Mouse (Mus musculus) retina, postnatal 7 days (tissue): ENCODE measurements at regions not wholly inside any gene's neighbourhood (a gene's known extent, or its start where the extent isn't known, plus 50 kb on each side); places are given as distances from the start of the nearest gene placed in this dataset.
"Not testable (repeated sequence)": the region's sequence is repeated elsewhere in the genome, so short reads cannot be mapped to it uniquely, and the experiment has no call there.

ENCODE experiments used
- DNase-seq: peaks from one replicate; pipeline ENCODE4 v3.0.0-alpha.2; 2012; ENCODE audit warnings: low read depth, low spot score

DNA sequence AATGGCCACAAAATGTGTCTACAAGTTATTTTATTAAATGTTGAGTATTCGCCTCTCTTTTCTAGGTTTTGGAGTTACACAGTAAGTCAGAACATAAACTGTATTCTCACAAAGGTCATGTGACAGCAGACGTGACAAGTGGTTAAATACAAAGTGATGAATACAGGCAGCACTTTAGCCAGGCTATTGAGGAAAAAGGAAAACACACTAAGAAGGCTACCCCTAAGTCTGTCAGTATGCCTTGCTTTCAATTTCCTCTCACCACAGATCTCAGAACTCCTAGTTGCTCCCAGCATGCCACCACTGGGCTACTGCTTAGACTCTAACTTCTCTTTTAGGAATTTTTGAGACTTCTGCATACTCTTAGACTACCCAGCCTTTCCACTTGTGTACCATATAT, 297.9 kb upstream of the Pex5l start:
- DNase-seq: no peak

DNA sequence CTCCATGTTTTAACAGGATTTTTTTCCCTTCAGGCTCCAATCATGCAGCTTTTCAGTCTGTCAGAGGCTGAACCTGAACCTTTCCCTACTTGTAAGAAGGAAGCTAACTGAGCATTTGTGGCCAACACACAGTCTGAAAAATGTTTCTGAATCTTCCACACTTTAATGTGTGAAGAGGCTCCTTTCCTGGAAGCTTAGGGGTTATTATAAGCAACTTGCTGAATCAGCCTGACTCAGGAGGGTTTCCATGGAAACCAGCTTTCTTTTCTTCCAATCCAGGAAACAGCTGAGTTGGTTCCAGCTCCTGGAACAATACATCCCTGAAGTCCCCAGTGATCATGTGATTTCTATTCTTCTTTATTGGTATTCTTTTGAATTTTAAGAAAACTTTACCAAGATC, 297.5 kb upstream of the Pex5l start:
- DNase-seq: no peak

DNA sequence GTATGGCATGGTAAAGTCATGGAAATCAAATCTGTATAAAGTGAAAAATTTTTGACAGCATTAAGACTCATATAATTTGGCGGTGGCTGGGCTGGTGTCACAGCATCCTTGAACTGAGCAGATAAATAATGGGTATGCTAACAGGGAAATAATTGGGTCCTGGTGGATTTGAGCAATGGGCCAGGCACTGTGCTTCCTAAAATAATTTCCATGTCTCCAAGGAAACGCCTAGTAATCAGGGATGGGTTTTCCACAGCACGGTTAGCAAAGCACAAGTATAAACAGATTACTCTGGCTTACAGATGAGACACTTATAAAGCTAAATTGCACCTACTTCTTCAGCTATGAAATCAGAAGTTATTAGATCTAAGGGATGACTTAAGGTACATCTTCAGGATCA, 273.9 kb upstream of the Pex5l start:
- DNase-seq: no peak

DNA sequence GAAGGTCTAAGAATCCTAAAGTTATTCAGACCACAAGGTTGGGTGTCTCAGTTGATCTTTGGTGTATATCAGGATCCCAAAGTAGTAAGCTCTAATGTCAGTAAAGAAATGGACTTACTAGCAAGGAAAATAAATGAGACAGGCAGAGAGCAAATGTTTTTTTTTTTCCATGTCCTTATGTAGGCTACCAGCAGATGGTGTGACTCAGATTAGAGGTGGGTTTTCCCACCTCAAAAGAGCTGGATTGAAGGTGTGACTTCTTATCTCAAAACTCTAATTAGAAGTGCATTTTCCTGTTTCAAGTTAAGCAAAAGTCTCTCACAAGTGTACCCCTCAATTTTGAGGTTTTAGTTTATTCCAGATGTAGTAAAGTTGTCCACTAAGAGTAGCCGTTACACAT, 273.3 kb upstream of the Pex5l start:
- no peak for DNase-seq

DNA sequence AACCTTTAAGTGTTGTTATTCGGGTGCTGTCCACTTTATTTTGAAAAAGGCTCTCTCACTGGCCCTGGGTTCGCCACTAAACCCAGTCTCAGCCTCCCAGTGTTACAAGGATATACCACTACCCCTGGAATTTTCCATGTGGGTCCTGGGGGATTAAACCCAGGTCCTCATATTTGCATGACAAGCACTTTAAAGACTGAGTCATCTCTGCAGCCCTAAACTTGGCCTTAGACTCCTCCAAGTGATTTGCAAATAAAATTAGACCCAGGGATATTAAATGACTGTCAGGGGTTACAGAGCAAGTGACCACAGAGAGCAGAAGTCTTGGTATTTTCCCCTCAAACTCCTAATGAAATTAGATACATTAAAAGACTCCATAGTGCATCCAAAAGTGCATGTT, 258.9 kb upstream of the Pex5l start:
- no peak for DNase-seq

DNA sequence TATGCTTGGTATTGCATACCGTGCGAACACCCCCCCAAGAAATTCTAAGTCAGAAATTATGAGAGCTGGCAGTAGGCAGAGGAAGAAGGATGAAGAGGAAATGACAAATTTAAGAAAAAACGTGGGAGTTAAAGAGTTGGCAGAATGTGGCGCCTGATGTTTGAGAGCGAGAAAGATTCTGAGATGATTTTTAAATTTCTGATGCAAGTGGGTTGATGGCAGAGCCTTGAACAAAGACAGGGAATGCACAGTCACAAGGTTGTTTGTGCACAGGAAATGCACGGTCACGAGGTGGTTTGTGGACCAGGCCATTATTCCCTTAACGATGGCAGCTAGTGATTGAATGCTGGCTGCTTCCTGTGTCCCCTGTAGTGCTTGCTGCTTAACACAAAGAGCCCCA, 256.3 kb upstream of the Pex5l start:
- DNase-seq: no peak

DNA sequence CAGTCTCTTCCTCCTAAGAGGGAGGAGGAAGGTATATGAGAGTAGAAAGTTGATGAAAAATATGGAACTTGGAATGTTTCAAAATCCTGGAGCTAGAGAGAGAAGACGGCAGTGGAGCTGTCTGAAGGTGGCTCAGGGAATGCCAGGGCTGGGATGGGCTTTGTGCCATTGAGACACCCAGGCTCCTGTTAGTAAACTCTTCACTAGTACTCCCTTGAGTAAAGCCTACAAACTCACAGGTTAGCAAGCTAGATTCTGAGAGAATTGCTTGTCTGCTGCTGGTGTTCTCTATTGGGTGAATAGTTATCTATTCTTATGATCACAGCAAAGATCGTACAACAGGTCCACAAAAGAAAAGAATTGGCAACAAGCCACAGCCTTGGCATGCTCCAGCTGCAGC, 255.3 kb upstream of the Pex5l start:
- DNase-seq: no peak

DNA sequence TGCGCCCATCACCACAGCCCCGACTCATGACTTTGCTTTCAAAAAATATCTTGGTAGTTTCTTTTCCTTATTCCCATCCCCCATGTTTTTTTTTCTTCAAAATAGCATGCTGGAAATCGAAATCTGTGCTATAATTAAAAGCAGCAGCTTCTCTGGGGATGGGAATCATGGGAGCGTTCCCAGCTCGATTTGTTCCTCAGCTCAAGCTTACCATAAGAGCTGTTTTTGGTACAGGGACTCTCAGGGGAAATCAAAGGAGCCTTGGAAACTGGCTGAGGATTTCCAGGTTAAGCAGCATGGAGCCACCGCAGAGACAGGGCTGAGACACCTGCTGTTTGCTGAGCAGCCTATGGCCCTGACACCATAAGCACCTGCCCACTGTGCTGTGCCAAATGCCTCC, 254.2 kb upstream of the Pex5l start:
- no peak for DNase-seq

DNA sequence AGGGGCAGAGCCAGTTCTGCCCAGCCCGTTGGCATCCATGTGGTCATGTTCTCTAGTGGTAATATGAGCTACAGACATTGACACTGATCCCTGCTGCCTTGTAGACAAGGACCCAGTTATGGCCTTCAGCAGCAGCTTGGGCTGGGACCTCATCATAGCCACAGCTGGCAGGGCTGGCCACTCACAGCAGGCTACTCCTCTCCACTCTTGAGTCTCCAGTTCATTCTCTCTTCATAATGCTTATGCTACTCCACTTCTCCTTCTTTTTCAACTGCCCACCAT, 249.4 kb upstream of the Pex5l start:
- no peak for DNase-seq

DNA sequence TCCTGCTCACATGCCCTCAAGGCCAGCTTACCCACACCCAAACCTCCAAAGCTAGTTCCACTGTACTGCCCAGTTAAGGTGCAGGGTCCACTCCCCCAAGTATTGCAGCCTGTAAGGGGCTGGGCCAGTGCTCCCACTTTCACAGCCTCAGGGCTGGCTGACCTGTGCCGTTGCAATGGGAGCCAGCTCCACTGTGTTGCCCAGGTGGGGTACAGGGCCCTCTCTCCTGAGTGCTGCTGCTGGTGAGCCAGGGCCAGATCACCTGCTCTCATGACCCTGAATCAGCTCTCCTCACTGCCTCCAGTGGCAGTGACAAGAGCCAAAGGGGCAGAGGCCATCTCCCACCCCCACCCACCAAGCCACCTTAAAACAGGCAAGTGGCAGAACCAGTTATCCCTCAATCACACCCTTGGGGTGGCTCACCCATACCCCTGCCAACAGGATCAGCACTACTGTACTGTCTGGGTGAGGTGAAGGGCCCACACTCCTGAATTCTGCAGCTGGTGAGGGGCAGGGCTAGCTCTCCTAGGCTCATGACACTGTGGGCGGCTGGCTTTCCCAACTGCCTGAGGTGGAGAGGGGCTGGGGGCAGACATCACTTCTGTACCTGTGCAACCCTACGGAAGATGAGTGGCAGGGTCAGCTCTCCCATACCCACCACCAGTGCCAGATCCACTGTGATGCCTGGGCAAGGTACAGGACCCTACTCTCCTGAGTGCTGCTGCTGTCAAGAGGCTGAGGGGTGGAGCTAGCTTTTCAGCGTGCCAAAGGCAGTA, 248.9 kb upstream of the Pex5l start:
- DNase-seq: no peak

DNA sequence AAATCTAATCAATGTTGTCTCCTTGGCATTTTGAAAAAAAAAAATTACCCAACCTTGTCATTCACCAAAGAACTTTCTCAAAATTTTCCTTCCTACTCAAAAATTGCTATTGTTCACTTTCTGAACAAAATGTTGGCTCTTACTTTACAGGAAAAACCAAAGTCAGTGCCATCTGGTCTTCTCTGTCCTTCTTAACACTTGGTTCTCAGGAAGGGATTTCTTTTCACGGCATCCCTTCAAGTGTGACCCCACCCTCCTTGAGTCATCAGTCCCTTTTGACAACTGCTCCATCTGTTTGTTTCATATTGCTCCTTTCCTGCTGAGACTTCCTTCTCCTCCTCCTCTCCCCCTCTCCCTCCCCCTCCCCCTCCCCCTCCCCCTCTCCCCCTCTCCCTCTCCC, 245.1 kb upstream of the Pex5l start:
- no peak for DNase-seq

DNA sequence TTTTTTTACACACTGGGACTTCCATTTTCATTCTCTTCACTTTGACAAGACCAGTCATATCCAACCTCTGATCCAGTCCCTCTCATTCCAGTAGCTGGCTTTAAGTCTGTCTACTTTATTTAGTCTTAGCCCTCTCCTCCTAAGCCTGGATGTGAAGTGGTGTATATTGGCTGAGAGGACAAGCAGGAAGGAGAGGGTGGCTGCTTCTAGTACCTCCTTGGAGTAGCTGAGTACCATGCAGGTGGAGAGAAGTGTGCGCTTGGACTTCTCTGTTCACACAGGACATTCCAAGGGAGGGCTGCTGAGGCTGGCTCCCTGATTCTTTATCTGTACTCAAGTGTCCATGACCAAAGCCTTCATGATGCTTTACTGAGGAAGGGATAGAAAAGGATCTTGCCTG, 240.6 kb upstream of the Pex5l start:
- DNase-seq: no peak

DNA sequence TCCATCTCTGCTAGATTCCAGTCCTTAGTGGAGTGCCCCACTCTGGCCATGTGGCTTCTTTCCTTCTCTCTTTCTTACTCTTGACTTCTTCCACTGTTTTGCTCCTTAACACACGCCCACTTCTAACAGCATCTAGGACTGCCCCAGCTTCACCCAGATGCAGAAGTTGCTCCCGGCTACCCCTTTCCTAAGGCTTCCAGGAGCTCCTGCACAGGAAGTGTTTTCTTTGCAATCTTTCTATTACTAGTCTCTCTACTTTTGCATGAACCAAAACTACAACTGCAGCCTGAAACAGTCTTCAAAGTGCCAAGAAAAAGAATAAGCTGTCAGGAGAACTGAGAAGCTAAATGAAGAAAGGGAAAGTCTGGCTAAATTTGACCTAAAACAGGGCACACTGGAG, 236.6 kb upstream of the Pex5l start:
- DNase-seq: no peak

DNA sequence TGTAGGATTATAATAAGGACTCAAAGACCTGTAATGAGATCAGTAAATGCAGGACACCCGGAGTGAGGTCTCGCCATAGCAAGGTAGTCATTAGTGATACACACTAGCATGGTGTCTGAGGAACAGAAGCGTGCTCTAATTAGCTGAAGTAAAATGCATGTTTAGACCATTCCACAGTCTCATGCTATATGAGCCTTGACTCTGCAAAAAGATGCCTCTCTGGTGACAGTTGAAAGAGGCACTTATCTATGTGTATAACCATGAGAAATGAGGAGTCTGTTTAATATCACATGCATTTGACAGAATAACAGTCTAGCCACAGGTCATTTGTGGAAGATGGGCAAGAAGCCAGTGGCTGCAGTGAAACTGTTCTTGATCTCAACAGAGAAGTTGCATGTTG, 232.1 kb upstream of the Pex5l start:
- no peak for DNase-seq

DNA sequence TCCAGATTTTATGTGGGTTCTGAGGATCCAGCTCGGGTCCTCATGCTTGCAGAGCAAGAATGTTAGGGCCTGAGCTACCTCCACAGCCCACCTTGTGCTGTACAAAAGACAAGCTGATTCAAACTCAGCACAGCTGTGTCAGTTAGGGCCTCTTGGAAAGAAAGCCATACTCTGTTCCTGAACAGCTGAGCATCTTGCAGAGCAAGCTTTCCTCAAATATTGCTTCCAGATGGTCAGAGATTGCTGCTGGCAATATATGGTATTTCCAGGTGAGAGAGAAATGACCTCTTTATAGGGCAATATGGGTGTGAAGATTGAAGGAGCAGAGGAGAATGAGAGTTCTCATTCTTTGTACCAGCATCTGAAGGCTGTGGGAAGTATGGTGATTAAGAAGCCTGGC, 229.8 kb upstream of the Pex5l start:
- no peak for DNase-seq

DNA sequence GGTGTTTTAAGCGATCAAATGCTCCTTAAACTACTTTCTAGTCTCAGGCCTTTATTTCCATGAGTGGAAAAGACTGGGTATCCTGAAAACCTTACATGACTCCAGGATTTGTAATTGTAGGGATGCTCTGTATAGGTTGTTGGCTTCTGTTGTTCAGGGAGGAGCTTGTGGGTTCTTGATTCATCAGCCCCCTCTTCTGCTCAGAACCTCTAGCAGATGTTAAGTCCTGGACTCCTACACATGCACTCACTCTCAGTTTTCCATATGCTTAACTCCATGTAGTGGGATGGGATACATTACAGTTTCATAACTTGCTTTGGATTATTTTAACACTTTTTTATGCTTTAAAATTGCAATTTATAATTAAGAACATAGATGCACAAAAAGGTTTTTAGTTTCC, 220.5 kb upstream of the Pex5l start:
- DNase-seq: no peak

DNA sequence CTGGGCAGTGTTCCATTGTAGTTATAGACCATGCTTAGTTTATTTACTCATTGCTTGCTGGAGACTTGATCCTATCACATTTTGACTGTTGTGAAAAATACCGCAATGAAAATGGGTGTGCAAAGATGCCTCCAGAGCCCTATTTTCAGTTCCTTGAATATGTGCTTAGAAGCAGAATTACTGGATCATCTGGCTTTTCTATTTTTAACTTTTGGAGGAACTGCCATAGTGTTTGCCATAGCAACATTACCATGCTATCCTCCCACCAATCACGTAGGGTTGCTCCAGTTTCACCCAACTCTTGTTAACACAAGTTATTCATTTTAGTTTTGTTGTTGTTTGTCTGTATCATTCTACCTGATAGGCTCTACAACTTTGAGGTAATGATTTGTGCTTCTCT, 217.0 kb upstream of the Pex5l start:
- DNase-seq: no peak

DNA sequence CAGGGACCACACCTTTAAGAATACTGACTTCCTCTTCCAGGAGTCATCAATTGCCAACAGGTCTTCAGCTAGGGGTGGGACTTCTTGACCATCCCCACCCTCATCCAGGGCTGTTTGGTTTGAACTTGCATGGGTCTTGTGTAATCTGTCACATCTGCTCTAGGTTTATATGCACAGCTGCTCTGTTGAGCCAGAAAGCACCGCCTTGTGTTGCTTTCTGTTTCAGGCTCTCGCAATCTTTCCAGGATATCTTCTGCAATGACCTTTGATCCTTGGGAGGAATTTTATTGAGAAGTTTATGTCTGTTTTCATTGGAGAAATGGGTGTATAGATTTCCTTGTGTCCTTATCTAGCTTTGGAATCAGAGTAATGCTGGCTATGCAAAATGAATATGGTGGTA, 210.8 kb upstream of the Pex5l start:
- DNase-seq: no peak

DNA sequence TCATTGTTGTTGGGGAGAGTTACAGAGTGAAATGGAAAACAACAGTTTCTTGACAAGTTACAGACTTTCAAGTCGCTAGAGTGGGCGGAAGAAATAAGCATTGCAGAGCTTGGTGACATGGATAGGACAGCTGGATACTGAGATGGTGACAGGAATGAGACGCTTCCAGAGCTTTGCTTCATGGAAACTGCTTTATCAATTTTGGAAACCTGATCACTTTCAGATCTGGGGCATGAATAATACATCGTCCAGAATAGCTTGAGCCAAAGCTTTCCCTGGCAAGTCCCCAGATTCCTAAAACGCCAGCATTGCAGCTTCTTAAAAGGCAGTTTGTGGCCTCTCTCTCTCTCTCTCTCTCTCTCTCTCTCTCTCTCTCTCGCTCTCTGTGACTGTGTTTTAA, 207.9 kb upstream of the Pex5l start:
- DNase-seq: no peak

DNA sequence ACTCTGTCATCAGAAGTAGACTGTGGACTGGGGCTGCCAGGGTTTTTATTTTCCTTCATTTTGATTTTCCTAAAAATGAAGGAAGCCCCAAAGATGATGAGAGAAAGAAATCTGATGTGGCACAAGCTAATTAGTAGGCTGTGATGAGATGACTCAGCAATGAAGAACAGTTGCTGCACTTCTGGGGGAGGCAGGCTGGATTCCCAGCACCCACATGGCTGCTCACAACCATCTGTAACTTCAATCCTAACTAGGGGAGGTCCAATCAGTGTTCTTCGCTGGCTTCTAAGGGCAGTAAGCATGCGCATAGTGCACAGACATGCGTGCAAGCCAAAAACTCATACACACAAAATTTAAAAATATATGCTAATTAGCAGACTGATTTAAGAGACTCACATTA, 191.0 kb upstream of the Pex5l start:
- DNase-seq: no peak

DNA sequence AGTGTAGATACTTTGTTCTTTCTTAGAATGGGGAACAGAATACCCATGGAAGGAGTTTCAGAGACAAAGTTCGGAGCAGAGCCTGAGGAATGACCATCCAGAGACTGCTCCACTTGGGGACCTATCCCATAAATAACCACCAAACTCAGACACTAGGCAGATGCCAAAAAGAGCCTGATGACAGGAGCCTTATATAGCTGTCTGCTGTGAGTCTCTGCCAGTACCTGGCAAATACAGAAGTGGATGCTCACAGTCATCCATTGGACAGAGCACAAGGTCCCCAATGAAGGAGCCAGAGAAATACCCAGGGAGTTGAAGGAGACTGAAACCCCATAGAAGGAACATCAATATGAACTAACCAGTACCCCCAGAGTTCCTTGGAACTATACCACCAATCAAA, 174.6 kb upstream of the Pex5l start:
- not testable (repeated sequence) for DNase-seq

DNA sequence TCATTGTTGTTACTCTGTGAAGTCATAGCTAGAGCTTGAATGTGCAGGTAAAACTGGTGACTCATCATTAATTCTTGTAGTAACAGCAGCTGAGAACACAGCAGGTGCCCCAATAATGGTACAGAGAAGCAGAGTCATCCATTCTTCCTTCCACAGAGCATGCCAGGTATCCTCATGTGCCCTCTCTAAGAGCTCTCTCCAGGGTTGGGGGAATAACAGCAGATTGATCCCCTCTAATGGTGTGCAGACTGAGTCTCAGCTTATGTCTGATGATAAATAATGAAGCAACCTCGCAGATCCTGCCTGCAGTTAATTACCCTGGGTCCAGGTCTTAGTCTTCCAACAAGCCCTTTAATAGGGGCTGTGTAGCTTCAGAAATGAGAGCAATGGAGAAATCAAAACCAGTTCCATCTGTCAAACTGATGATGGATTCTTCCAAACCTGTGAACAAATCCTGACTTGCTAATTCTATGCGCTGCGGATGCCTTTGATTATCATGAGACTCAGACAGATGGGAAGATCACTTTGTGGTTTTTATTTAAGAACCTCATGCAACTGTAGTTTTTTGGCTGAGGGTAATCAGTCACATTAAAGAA, 169.3 kb upstream of the Pex5l start:
- DNase-seq: no peak

DNA sequence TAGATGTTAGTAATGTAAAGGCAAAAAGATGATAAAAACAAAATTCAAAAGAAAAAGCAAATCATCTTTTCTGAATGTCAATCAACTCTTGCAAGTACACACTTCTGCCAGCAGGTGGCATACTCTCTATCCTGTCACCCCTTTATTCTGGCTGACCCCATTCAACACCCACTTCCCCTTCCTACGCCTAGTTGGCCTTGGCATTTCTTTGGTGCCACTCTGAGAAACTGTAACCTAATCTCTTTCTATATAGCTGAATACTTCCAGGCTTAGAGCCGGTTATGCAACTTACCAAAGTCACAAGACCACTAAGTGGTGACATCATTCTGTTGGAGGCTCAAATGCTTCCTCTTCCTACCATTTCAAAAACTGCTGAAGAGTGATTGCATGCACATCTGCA, 165.2 kb upstream of the Pex5l start:
- peak; percentile 5 for DNase-seq

DNA sequence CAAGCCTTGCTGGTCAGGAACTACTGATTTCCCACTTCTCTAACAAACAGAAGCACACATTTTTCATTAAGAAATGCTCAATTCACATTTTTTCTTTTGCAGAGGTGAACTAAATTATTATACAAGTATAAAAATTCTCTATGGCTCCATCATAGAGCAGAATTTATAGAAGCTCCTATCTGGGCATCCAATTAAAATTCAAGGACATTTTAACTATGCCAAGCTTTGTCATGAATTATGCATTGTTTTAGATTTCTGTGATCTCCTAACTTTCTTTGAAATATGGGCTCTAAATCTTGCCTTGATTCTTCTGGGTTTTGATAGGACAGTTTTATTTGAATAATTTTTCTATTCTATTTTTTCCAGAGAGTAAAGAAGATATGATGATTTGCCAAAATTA, 163.1 kb upstream of the Pex5l start:
- no peak for DNase-seq
